Mouse (Mus musculus) forebrain, embryonic 14.5 days (tissue): ENCODE results near the gene Tmem91. TPM values are rescaled to one million over a fixed set of nuclear protein-coding genes. Genes with fewer than 3 reads are reported as not detected.
A peak's percentile ranks its signal among the peaks of the same experiment; 100 is the strongest.

Experiments
- ATAC-seq: fragments of 200-750 bp; cut with Nextera tagmentation; 2 replicates; pipeline ENCODE4 v1.8.0; 2017; ENCODE audit warnings: mild to moderate bottlenecking, moderate library complexity
- DNase-seq: peaks from one replicate; pipeline ENCODE4 v3.0.0-alpha.2; 2015; ENCODE audit warnings: low spot score
- H3K27ac ChIP-seq: fragments of 300-500 bp; sonication (generic); 2 replicates; pipeline ENCODE4 v1.5.1; 2014; ENCODE audit warnings: low read depth, mild to moderate bottlenecking, control low read depth, low read length, moderate library complexity
- H3K27me3 ChIP-seq: fragments of 300-500 bp; sonication (generic); replicated peaks from 2 replicates; pipeline ENCODE4 v1.6.1; 2014; ENCODE audit warnings: low read length, control low read depth, mixed read lengths; ENCODE audit not compliant: control insufficient read depth, insufficient read depth
- H3K36me3 ChIP-seq: fragments of 300-500 bp; sonication (generic); 2 replicates; pipeline ENCODE4 v1.6.1; 2014; ENCODE audit warnings: low read length, control low read depth; ENCODE audit not compliant: control insufficient read depth, insufficient read depth
- H3K4me1 ChIP-seq: fragments of 300-500 bp; sonication (generic); 2 replicates; pipeline ENCODE4 v1.6.1; 2014; ENCODE audit warnings: antibody characterized with exemption, low read length, control low read depth; ENCODE audit not compliant: control insufficient read depth, insufficient read depth
- H3K4me2 ChIP-seq: fragments of 300-500 bp; sonication (generic); 2 replicates; pipeline ENCODE4 v1.6.1; 2014; ENCODE audit warnings: mild to moderate bottlenecking, control low read depth, low read length
- H3K4me3 ChIP-seq: fragments of 300-500 bp; sonication (generic); 2 replicates; pipeline ENCODE4 v1.5.1; 2014; ENCODE audit warnings: low read depth, low read length, control low read depth
- H3K9ac ChIP-seq: fragments of 300-500 bp; sonication (generic); 2 replicates; pipeline ENCODE4 v1.6.1; 2014; ENCODE audit warnings: mild to moderate bottlenecking, low read length, control low read depth, moderate library complexity
- H3K9me3 ChIP-seq: fragments of 300-500 bp; sonication (generic); replicated peaks from 2 replicates; pipeline ENCODE4 v1.6.1; 2016; ENCODE audit warnings: low read length, control low read depth, mixed read lengths; ENCODE audit not compliant: control insufficient read depth
- WGBS: fragments of 180-500 bp; shearing (Covaris S2); extraction: QIAGEN DNeasy Blood & Tissue Kit; methylation state at CpG from one replicate; pipeline ENCODE4 v1.1.7; 2014; 5-methylcytosine and 5-hydroxymethylcytosine counted together
- polyA plus RNA-seq: library from polyadenylated mRNA; unstranded; fragments of >200 nt; fragmentation: Nextera tagmentation; extraction: Ambion mirVana; gene quantifications from 2 replicates; pipeline ENCODE4 v1.2.1, GENCODE M21; 2014

The Tmem91 gene
- polyA plus RNA-seq, 1 experiment from 2014 or later = 11.1 TPM

DNA sequence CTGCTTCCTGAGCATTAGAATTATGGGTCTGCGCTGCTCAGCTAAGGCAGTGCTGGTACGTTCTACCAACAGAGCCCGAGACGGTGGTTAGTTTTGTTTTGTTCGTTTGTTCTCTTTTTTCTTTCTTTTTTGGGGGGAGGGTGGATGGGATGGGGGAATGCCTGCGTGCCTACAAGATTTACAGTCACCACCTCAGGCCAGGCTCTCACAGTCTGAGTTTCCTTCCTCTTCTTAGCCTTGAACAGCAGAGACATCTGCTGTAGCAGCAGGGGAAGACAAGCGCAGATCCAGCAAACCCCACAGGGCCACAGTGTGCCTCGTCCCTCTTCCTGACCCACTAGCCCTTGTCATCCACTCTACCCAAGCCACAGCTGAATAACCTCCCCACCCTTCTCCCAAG is 23.7 kb downstream of the Tmem91 start:
- ATAC-seq (no peak), DNase-seq (no peak)
- H3K4me2 ChIP-seq = no peak overlapping the region
- H3K9me3 ChIP-seq = no peaks in the 10 kb centered on the region
- no peak overlapping the region for H3K4me3 ChIP-seq
- H3K27me3 ChIP-seq = no peaks in the 10 kb centered on the region
- 90% methylated on average over 8 of the region's 8 CpGs for WGBS
- no peak overlapping the region for H3K27ac ChIP-seq
- H3K4me1 ChIP-seq = no peaks in the 10 kb centered on the region
- no peaks in the 10 kb centered on the region for H3K36me3 ChIP-seq
- no peak overlapping the region for H3K9ac ChIP-seq

DNA sequence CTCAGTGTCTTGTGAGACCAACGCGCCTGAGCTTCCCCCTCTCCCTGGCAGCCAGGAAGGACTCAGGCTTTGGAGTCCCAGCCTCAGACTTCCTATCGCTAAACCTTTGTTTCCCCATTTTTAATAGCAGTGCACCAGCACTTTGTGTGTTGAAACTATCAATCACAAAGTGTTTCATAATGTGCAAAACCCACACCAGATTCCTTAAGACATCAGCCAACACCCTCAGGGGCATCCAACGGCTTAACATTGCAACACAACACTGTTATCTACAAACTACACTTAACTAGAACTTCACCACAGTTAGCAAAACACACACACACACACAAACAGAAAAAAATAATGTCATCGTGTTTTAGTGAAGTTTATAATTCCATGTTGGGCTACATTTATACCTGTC is 25.1 kb downstream of the Tmem91 start:
- WGBS = 91% methylated on average over 5 of the region's 5 CpGs
- Histone ChIP-seq H3K36me3 (no peaks in the 10 kb centered on the region), H3K27me3 (no peaks in the 10 kb centered on the region), H3K27ac (no peak overlapping the region), H3K9me3 (no peaks in the 10 kb centered on the region), H3K4me2 (no peak overlapping the region), H3K4me3 (no peak overlapping the region), H3K4me1 (no peaks in the 10 kb centered on the region), H3K9ac (no peak overlapping the region)
- ATAC-seq (no peak), DNase-seq (no peak)

DNA sequence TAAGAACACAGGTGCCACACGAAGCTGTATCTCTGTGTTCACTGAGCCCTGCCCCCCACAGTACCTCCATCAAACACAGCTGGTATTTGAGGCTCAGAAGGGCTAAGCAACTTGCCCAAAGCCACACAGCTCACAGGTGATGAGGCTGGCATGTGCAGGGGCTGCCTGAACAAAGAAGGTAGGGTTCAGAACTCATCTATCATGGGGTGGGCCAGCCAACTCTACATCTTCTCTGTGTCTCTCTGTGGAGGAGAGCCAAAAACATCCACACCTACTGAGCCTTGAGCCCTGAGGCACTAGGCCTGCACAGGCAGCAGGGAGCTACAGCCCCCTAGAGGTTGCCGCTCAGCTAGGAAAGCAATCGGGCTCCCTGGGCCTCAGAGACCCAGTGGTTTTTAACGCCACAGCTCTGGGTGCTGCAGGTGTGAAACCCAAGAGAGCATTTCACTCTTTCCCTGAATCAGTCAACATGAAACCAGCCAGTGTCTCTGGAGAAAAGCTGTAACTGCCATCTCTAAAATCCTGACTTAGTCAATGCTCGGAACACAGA is 27.3 kb downstream of the Tmem91 start:
- Histone ChIP-seq H3K4me3 (no peak overlapping the region), H3K36me3 (no peaks in the 10 kb centered on the region), H3K4me1 (no peaks in the 10 kb centered on the region), H3K27ac (no peak overlapping the region), H3K9ac (no peak overlapping the region), H3K9me3 (no peaks in the 10 kb centered on the region), H3K4me2 (no peak overlapping the region), H3K27me3 (no peaks in the 10 kb centered on the region)
- no peak for ATAC-seq
- no peak for DNase-seq
- WGBS = 60% methylated on average over 5 of the region's 5 CpGs

DNA sequence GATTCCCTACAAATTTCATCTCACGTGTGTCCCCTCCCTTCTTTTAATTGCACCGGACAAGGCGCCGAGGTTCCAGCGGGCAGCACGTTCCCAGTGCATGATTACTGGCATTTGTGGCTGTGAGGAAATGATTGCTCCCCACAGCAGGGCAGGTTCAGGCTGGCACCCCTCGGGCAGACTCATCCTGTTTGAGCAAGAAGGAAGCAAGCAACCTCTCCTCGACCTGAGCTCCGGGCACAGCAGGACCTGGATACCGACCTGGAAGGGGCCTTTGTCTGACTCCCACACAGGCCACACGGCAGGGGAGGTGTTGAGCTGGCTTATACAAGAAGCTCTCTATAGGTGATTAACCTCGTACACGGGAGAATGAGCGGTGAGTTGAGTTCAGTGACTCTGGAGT is 29.9 kb downstream of the Tmem91 start:
- no peak overlapping the region for H3K4me3 ChIP-seq
- no peak overlapping the region for H3K4me2 ChIP-seq
- H3K9me3 ChIP-seq = no peaks in the 10 kb centered on the region
- H3K4me1 ChIP-seq = no peaks in the 10 kb centered on the region
- 34% methylated on average over 14 of the region's 14 CpGs for WGBS
- no peak overlapping the region for H3K9ac ChIP-seq
- H3K27ac ChIP-seq = no peak overlapping the region
- no peaks in the 10 kb centered on the region for H3K27me3 ChIP-seq
- ATAC-seq (no peak), DNase-seq (no peak)
- no peaks in the 10 kb centered on the region for H3K36me3 ChIP-seq

DNA sequence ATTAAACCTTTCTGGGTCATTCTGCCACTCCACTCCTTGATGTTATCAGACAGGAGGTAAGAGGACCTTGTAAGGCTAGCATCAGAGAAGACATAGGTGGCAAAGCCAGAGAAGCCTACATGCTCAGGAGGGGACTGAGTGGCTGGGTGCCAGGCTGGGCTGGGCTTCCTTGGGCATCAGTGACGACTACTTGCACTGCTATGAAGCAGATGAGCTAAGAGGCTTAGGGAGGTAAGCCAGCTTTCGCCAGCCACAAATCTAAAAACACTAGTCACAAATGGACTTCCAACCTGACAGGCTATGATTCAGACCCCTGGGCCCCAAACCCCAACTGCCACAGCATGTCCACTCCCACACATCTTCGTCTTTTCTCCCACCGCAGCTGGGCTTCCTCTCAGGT is 30.3 kb downstream of the Tmem91 start:
- WGBS = 78% methylated on average over 4 of the region's 4 CpGs
- 0 out of 2 replicates have a peak, but pooled peaks cover 3% of the 10 kb centered on the region for H3K36me3 ChIP-seq
- H3K27me3 ChIP-seq = no peaks in the 10 kb centered on the region
- DNase-seq (no peak), ATAC-seq (no peak)
- no peak overlapping the region for H3K4me3 ChIP-seq
- H3K9ac ChIP-seq = no peak overlapping the region
- H3K4me1 ChIP-seq = no peaks in the 10 kb centered on the region
- H3K27ac ChIP-seq = no peak overlapping the region
- H3K4me2 ChIP-seq = no peak overlapping the region
- no peaks in the 10 kb centered on the region for H3K9me3 ChIP-seq

DNA sequence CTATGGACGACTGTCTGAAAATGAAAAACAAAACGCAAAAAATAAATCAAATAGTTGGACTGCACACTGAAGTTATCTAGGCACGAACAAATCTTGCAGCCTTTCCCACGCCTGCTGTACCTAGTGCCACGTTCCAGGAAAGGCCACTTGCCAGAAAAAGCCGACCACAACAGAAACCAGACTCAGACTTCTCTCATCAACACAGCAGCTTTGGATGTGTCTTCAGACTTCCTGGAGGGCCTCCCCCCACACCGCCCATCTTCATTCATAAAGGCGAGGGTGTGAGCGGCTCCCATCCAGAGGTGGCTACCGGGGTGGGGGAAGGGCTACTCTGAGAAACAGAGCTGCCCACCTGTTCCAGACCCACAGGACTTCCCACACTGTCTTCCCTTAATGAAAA is 30.8 kb downstream of the Tmem91 start:
- Histone ChIP-seq H3K4me2 (no peak overlapping the region), H3K9me3 (no peaks in the 10 kb centered on the region), H3K9ac (no peak overlapping the region), H3K4me3 (no peak overlapping the region), H3K36me3 (0 out of 2 replicates have a peak, but pooled peaks cover 3% of the 10 kb centered on the region), H3K27me3 (no peaks in the 10 kb centered on the region), H3K4me1 (no peaks in the 10 kb centered on the region), H3K27ac (no peak overlapping the region)
- ATAC-seq (no peak), DNase-seq (no peak)
- WGBS = 75% methylated on average over 10 of the region's 10 CpGs

DNA sequence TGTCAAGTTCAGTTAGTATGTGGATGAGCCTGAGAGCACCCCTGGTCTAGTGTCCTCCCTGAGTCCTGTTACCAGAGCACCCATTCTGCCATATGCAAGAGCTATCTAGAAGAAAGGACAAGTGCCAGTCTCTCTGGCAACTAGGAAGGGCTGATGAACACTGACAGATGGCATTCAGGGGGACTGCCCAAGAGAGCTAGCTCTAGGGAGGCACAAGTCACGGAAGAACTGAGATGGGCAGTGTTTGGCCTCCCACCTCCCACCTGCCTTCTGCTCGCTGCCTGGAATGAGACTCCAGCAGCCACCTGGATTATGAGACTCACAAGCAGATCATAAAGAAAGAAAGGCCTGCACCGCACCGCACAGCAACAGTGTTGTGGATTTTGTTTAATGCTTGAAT is 35.2 kb downstream of the Tmem91 start:
- H3K27me3 ChIP-seq = no peaks in the 10 kb centered on the region
- WGBS = 87% methylated on average over 4 of the region's 4 CpGs
- ATAC-seq (no peak), DNase-seq (peak; percentile 17)
- H3K4me3 ChIP-seq = no peak overlapping the region
- no peaks in the 10 kb centered on the region for H3K4me1 ChIP-seq
- H3K4me2 ChIP-seq = no peak overlapping the region
- no peaks in the 10 kb centered on the region for H3K9me3 ChIP-seq
- H3K9ac ChIP-seq = no peak overlapping the region
- no peak overlapping the region for H3K27ac ChIP-seq
- 0 out of 2 replicates have a peak, but pooled peaks cover 23% of the 10 kb centered on the region for H3K36me3 ChIP-seq

DNA sequence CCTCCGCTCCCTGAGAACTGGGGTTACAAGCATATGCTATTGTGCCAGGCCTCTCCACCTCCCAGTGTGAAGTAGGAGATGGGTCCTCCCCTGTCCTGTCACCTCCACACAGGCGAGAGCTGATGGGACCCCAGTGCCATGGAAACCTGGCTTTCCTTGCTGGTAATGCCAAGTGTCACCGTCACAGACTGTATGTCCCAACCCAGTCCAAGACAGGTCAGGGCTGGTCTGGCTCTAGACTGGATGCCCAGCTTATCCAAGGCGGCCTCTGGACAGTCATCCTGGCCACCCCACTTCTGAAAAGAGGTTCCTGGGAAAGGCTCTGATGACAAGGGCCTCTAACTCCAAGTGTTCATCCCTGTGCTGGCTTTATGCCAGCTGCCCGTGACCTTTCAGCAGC is 37.9 kb downstream of the Tmem91 start:
- H3K27ac ChIP-seq = no peak overlapping the region
- 90% methylated on average over 5 of the region's 5 CpGs for WGBS
- ATAC-seq (no peak), DNase-seq (no peak)
- H3K9ac ChIP-seq = no peak overlapping the region
- H3K27me3 ChIP-seq = no peaks in the 10 kb centered on the region
- no peaks in the 10 kb centered on the region for H3K9me3 ChIP-seq
- no peak overlapping the region for H3K4me2 ChIP-seq
- peaks cover 38% of the 10 kb centered on the region for H3K36me3 ChIP-seq
- H3K4me1 ChIP-seq = no peaks in the 10 kb centered on the region
- H3K4me3 ChIP-seq = no peak overlapping the region

DNA sequence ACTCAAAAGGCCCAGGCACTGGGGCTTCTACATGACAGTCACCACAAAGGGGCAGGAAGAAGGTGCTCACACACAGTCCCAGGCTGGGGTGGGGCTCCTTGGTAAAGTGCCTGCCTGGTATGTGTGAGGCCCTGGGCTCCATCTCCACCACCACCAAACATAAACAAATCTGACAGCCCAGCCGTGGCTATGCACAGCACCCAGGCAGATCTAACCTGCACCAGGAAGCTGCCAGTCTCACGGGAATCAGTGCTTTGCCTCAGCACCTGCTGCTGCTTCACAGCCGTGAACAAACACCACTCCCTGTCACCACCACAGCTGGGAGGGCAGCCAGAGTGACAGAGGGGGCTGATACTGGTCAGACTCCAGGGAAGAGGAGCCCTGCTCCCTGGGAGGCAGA is 38.6 kb downstream of the Tmem91 start:
- Histone ChIP-seq H3K9ac (no peak overlapping the region), H3K27me3 (no peaks in the 10 kb centered on the region), H3K36me3 (peaks cover 40% of the 10 kb centered on the region), H3K9me3 (no peaks in the 10 kb centered on the region), H3K27ac (no peak overlapping the region), H3K4me1 (no peaks in the 10 kb centered on the region), H3K4me2 (no peak overlapping the region), H3K4me3 (no peak overlapping the region)
- 75% methylated on average over 3 of the region's 3 CpGs for WGBS
- ATAC-seq (no peak), DNase-seq (no peak)
